Mouse (Mus musculus) E14TG2a.4 (cell line): ENCODE data around the gene March6.

ENCODE experiments used
- CTCF ChIP-seq: conservative IDR thresholded peaks from 2 replicates; pipeline ENCODE4 v1.5.1; 2014; ENCODE audit warnings: low read length
- NANOG ChIP-seq: IDR thresholded peaks from 2 replicates; pipeline ENCODE4 v1.6.1; 2014; ENCODE audit warnings: borderline replicate concordance, low read length, mixed read lengths

DNA sequence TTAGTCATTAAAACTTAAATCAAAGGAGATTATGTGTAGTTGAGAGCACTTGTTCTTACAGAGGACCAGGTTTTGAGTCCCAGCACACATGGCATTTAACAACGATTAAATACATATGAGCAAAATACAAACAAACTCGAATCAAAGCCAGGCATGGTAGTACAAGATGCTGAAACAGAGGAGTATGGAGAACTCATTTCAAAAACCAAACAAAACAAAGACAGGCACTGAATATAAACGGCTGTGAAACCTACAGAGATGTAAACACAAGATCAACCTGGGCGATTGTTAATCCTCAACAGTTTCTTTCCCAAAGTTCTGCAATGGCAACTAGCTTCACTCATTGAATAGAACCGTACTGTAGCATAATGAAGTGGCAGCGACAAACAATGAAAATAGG lies 1.8 kb downstream of the March6 start:
- TF ChIP-seq CTCF, result no peak
- TF ChIP-seq NANOG, result no peak
